Mouse (Mus musculus) stomach, embryonic 15.5 days (tissue): Measurements from ENCODE around the gene Dok4. TPM values are rescaled to one million over a fixed set of nuclear protein-coding genes. Genes with fewer than 3 reads are reported as not detected.
A peak's percentile ranks its signal among the peaks of the same experiment; 100 is the strongest.

Source experiments
- ATAC-seq: fragments of 200-750 bp; cut with Nextera tagmentation; 2 replicates; pipeline ENCODE4 v1.8.0; 2017; ENCODE audit warnings: low read depth, moderate number of reproducible peaks, moderate TSS enrichment; ENCODE audit not compliant: insufficient read depth, low FRiP score
- H3K27ac ChIP-seq: fragments of 300-500 bp; sonication (generic); 2 replicates; pipeline ENCODE4 v1.5.1; 2015; ENCODE audit warnings: mild to moderate bottlenecking, inconsistent platforms
- H3K27me3 ChIP-seq: fragments of 300-500 bp; sonication (generic); replicated peaks from 2 replicates; pipeline ENCODE4 v1.6.1; 2015; ENCODE audit warnings: inconsistent platforms
- H3K36me3 ChIP-seq: fragments of 300-500 bp; sonication (generic); 2 replicates; pipeline ENCODE4 v1.6.1; 2015; ENCODE audit warnings: inconsistent platforms
- H3K4me1 ChIP-seq: fragments of 300-500 bp; sonication (generic); 2 replicates; pipeline ENCODE4 v1.6.1; 2015; ENCODE audit warnings: inconsistent platforms
- H3K4me2 ChIP-seq: fragments of 300-500 bp; sonication (generic); 2 replicates; pipeline ENCODE4 v1.6.1; 2015; ENCODE audit warnings: mild to moderate bottlenecking, inconsistent platforms
- H3K4me3 ChIP-seq: fragments of 300-500 bp; sonication (generic); replicated peaks from 2 replicates; pipeline ENCODE4 v1.5.1; 2015; ENCODE audit warnings: inconsistent platforms
- H3K9ac ChIP-seq: fragments of 300-500 bp; sonication (generic); 2 replicates; pipeline ENCODE4 v1.6.1; 2015; ENCODE audit warnings: inconsistent platforms
- H3K9me3 ChIP-seq: fragments of 300-500 bp; sonication (generic); 2 replicates; pipeline ENCODE4 v1.6.1; 2016; ENCODE audit warnings: inconsistent platforms
- WGBS: fragments of 180-500 bp; shearing (Covaris S2); methylation state at CpG from one replicate; pipeline ENCODE4 v1.1.7; 2015; 5-methylcytosine and 5-hydroxymethylcytosine counted together
- polyA plus RNA-seq: library from polyadenylated mRNA; unstranded; fragments of >200 nt; fragmentation: Nextera tagmentation; extraction: Ambion mirVana; gene quantifications from 2 replicates; pipeline ENCODE4 v1.2.1, GENCODE M21; 2015

Dok4 gene
- polyA plus RNA-seq, 1 experiment from 2014 or later, result 26.9 TPM

DNA sequence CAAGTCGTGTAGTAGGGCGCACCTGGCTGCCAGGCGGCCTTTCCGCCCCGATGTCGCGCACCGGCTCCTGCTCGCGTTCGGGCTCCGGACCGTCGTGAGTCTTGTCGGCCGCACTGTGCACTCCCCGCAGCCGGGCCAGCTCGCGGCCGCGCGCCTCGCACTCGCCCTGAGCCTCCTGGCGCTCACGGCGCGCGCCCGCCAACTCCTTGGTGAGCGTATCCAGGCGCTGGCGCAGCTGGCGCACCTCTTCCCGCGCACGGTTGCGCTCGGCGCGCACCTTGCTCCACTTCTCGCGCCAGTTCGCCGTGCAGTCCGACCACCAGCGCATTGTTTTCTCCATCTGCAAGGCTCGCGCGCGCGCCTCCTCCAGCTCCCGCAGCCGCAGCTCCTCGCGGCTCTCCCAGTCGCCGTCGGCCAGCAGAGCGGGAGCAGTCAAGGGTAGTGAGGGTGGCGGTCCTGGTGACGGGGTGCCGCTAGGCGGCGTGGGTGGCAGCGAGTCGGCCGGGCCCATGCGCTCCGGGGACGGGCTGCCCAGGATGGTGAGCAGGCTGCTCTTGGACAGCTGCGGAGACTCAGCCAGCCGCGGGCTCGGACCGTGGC, 37.0 kb upstream of the Dok4 start:
- Histone ChIP-seq H3K27ac (no peak overlapping the region), H3K4me2 (peak overlapping the region; percentile 59), H3K36me3 (0 out of 2 replicates have a peak, but pooled peaks cover 8% of the 10 kb centered on the region), H3K4me1 (peaks cover 36% of the 10 kb centered on the region), H3K27me3 (no peaks in the 10 kb centered on the region), H3K9me3 (no peaks in the 10 kb centered on the region), H3K4me3 (peak overlapping the region; percentile 27), H3K9ac (no peak overlapping the region)
- no peak for ATAC-seq
- 21% methylated on average over 77 of the region's 77 CpGs for whole genome bisulfite sequencing

DNA sequence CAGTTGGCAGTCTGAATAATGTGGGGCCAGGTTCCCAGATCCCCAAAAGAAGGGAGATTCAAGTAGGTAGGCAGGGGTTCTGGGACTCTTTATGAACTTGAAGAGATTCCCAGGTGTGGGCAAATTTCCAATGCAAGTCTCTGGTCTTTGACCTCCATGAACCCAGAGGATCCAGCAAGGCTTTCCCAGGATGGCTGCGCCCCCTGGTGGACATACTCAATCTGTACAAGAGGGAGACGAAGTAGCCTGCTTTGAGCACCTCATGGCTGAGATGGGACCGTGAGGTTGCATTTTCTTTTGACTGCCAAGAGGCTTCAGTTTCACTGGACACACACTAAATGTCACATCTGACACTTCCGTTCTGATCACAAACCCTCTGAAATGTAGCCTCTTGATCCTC, 32.7 kb upstream of the Dok4 start:
- no peak for ATAC-seq
- WGBS, result 6% methylated on average over 4 of the region's 4 CpGs
- Histone ChIP-seq H3K4me2 (no peak overlapping the region), H3K27me3 (no peaks in the 10 kb centered on the region), H3K27ac (no peak overlapping the region), H3K4me3 (no peak overlapping the region), H3K9ac (no peak overlapping the region), H3K36me3 (peaks cover 19% of the 10 kb centered on the region; the same call in 1 of the 2 replicates), H3K4me1 (peaks cover 13% of the 10 kb centered on the region), H3K9me3 (no peaks in the 10 kb centered on the region)

DNA sequence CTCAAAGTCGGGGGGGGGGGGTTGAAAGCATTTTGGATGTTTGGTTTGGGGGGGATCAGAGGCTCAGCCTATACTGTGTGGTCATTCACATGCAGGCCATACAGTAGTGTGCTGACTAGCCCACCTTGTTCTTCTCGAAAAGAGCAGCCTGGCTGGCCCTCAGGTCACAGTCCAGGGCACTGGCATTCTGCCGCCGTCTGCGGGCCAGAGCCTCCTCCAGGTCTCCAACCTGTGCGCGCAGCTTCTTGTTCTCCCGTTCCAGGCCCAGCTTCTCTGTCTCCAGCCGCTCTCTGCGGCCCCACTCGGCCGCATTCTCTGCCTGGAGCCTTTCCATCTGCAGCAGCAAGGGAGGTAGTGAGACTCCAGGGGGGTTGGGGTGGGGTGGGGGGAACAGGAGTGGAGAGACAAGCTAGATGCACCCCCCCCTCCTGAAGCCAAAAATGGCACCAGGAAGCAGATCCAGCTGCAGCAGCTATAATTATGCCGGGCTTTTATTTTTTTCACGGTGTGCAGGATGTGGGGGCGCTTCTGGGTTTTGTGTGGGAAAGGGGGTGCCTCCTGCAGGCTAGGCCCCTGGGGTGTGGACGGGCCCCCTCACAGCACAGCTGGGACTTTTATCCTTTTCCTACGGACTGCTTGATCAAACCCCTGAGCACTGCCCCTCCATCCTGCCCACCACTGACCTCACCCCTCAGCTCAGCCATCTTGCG, 31.6 kb upstream of the Dok4 start:
- ATAC-seq, result no peak
- no peak overlapping the region for H3K4me3 ChIP-seq
- no peak overlapping the region for H3K4me2 ChIP-seq
- H3K4me1 ChIP-seq, result peaks cover 6% of the 10 kb centered on the region
- no peak overlapping the region for H3K27ac ChIP-seq
- H3K9me3 ChIP-seq, result no peaks in the 10 kb centered on the region
- peaks cover 24% of the 10 kb centered on the region; the same call in 1 of the 2 replicates for H3K36me3 ChIP-seq
- no peaks in the 10 kb centered on the region for H3K27me3 ChIP-seq
- no peak overlapping the region for H3K9ac ChIP-seq
- 84% methylated on average over 18 of the region's 18 CpGs for WGBS

DNA sequence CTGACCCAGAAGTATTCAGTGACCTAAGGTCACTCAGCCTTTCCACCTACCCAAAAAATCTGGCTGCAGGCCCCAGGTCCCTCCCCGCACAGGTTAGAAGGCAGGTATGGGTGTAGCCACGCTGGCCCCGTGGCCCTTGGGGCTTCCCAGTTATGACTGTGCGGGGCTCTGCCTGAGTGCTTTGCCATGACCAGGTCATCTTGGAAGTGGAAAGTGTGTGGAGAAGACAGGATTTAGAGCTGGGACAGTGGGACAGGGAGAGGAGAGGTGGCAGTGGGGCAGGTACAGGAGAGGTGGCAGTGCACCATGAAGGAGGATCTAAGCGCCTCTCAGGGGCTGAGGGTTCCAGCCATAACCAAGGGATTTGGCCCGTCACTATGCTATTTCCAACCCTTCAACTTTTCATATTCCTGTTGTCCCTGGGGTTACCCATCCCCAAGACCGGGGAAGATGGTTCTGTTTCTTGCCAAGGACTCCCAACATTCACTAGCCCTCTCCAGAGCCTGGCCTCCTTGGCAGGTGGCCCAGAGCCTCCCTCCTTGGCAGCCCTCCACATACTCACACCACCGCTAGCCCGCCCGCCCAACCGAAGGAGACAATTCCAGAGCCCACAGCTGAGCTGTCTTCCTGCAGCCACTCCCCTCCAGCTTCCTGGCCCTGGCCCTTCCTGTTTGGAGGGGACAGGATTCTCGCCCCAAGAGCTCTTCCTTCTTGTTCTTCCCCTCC, 28.5 kb upstream of the Dok4 start:
- Histone ChIP-seq H3K4me3 (no peak overlapping the region), H3K36me3 (peaks cover 16% of the 10 kb centered on the region; the same call in 1 of the 2 replicates), H3K4me1 (peaks cover 24% of the 10 kb centered on the region), H3K27me3 (no peaks in the 10 kb centered on the region), H3K4me2 (no peak overlapping the region), H3K9me3 (no peaks in the 10 kb centered on the region), H3K9ac (no peak overlapping the region), H3K27ac (peak overlapping the region; percentile 1; the same call in 1 of the 2 replicates)
- 68% methylated on average over 12 of the region's 12 CpGs for WGBS
- no peak; the same call in 1 of the 2 replicates for ATAC-seq

DNA sequence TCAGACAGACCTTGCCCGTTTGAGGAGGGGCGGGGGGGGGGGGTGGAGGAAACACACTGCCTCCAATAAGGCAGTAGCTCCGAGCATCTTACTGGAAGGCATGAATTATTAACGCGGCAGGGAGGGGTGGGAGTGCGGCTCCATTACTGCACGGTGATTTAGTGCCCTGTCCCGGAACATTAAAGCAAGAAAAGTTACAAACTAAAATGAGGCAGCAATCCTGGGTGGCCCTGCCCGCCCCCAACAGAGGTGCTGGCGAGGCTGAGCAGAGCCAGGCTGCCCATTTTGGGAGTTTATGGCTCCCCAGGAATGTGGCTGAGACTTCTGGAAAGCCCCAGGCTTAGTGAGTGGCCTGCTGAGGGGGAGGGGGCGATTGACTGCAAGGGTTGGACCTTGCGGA, 27.6 kb upstream of the Dok4 start:
- no peak overlapping the region for H3K4me3 ChIP-seq
- WGBS, result 53% methylated on average over 12 of the region's 12 CpGs
- H3K4me2 ChIP-seq, result no peak overlapping the region
- H3K27ac ChIP-seq, result no peak overlapping the region
- no peak for ATAC-seq
- no peaks in the 10 kb centered on the region for H3K27me3 ChIP-seq
- H3K36me3 ChIP-seq, result peaks cover 16% of the 10 kb centered on the region; the same call in 1 of the 2 replicates
- H3K9ac ChIP-seq, result no peak overlapping the region
- peaks cover 33% of the 10 kb centered on the region for H3K4me1 ChIP-seq
- H3K9me3 ChIP-seq, result no peaks in the 10 kb centered on the region

DNA sequence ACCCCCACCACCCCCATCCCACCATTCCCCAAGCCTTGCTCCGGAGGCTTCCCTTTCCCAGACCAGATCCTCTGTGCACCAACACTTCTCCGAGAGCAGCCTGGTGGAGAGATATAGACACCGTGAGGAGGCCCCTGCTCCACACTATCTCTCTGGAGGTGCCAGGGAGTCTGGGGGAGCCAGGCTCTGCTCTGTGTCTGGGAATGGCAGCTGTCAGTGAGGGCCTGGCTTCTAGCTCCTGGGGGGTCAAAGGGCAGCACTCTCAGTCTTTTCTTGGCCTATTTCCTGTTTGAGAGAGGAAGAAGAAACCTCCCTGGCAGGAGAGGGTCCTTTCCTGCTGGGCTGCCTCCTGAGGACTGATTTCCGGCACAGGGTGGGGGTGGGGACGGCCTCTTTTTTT, 24.9 kb upstream of the Dok4 start:
- H3K4me2 ChIP-seq, result peak overlapping the region; percentile 4; the same call in 1 of the 2 replicates
- no peaks in the 10 kb centered on the region for H3K9me3 ChIP-seq
- no peaks in the 10 kb centered on the region for H3K27me3 ChIP-seq
- H3K27ac ChIP-seq, result peak overlapping the region; percentile 51
- WGBS, result 20% methylated on average over 5 of the region's 5 CpGs
- peaks cover 9% of the 10 kb centered on the region; the same call in 1 of the 2 replicates for H3K36me3 ChIP-seq
- peaks cover 34% of the 10 kb centered on the region for H3K4me1 ChIP-seq
- no peak overlapping the region for H3K9ac ChIP-seq
- H3K4me3 ChIP-seq, result no peak overlapping the region
- ATAC-seq, result no peak

DNA sequence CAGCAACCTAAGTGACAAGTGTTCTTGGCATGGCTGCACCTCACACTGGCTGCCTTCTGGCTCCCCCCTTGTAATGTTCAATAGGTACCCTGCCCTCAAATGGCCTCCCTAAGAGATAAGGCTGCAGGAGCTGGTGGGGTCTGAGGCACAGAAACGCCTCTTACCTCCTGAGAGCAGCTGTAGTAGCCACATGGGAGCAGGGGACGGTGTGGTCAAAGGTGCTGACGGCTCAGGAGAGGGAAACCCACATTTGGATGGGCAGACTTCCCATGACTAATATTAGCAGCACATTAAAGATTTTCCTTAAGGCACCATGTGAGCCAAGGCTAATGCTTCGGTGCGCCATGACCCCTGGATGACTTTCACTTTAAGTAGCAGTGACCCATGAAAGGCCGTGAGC, 24.5 kb upstream of the Dok4 start:
- Histone ChIP-seq H3K27ac (peak overlapping the region; percentile 51; the same call in 1 of the 2 replicates), H3K4me1 (peaks cover 34% of the 10 kb centered on the region), H3K9me3 (no peaks in the 10 kb centered on the region), H3K4me3 (no peak overlapping the region), H3K9ac (no peak overlapping the region), H3K27me3 (no peaks in the 10 kb centered on the region), H3K4me2 (peak overlapping the region; percentile 4; the same call in 1 of the 2 replicates), H3K36me3 (peaks cover 5% of the 10 kb centered on the region; the same call in 1 of the 2 replicates)
- WGBS, result 19% methylated on average over 6 of the region's 6 CpGs
- ATAC-seq, result no peak

DNA sequence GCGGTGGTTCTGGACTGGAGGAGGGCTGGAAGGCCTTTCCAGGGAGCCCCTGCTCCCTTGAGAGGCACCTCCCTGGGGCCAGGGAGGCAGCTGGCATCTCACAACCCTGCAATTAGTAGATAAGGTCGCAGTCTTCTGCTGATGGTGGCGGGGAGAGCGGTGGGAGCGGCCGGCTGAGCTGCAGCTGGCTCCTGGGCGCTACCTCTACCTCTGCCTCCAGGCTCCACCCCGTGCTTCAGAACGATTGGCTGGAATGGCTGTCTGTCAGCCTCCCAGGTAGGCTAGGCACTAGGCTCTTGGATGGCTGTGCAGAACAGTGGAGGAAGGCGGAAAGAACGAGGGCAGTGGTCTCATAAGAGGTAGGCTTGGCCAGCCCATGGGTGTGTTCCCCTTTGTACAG, 23.1 kb upstream of the Dok4 start:
- 0 out of 2 replicates have a peak, but pooled peaks cover 5% of the 10 kb centered on the region for H3K36me3 ChIP-seq
- peak overlapping the region; percentile 46 for H3K4me2 ChIP-seq
- peak; percentile 94 for ATAC-seq
- H3K9me3 ChIP-seq, result no peaks in the 10 kb centered on the region
- H3K27ac ChIP-seq, result peak overlapping the region; percentile 44
- peaks cover 31% of the 10 kb centered on the region for H3K4me1 ChIP-seq
- no peak overlapping the region for H3K9ac ChIP-seq
- 0 out of 2 replicates have a peak overlapping the region, but pooled peaks have one; percentile 19 for H3K4me3 ChIP-seq
- WGBS, result 10% methylated on average over 11 of the region's 11 CpGs
- H3K27me3 ChIP-seq, result no peaks in the 10 kb centered on the region

DNA sequence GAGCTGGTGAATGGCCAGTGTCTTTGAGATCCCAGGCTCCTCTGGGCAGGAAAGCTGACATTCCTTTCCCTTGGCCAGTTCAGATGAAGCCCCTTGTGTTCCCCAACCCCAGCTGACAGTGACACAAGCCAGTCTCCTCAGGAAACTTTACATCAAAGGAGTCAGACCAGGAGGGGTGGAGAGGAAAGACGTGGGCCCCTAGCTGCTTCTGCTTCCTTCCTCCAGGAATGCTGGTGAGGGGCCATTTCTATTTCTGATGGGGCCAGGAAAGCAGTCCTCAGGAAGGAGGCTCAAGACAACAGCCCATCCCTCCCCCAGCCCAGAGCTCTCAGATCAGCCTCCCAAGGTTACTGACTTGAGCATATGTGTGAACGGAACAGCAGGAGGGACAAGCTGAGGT, 16.8 kb upstream of the Dok4 start:
- Histone ChIP-seq H3K27me3 (no peaks in the 10 kb centered on the region), H3K4me2 (no peak overlapping the region), H3K36me3 (no peaks in the 10 kb centered on the region), H3K4me1 (0 out of 2 replicates have a peak, but pooled peaks cover 2% of the 10 kb centered on the region), H3K9me3 (no peaks in the 10 kb centered on the region), H3K27ac (no peak overlapping the region; the same call in 1 of the 2 replicates), H3K9ac (no peak overlapping the region), H3K4me3 (no peak overlapping the region)
- peak; percentile 30; the same call in 1 of the 2 replicates for ATAC-seq
- 40% methylated on average over 2 of the region's 2 CpGs for WGBS

DNA sequence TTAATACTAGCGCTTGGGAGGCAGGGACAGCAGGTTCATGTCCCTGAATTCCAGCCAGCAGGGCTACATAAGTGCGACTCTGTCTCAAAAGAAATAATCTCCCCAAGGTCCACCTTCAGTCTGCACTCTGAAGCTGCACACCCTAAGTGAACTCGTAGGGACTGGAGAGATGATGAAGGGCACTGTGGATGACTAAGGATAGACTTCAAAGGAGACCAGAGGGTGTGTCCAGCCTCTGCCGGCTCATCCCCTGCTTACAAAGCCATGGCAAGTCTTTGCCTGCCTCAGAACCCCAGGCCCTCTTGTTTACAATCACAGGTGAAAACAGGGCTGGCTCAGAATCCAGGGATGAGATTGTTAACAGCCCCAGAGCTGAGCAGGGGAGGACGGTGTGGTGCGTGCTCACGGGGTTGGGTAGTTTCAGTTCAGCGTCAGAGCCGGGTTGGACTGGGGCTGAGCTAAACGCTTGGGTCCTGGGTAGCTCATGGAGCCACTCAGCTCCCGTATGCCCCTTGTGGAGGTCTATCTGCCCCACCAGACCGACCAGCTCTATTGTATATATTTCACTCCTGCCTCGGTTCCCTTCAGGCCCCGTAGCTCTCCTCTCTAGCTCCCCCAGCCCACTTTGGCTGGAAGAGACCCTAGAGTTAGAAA, 12.4 kb upstream of the Dok4 start:
- no peak overlapping the region for H3K27ac ChIP-seq
- H3K27me3 ChIP-seq, result no peaks in the 10 kb centered on the region
- no peaks in the 10 kb centered on the region for H3K4me1 ChIP-seq
- H3K36me3 ChIP-seq, result no peaks in the 10 kb centered on the region
- H3K4me2 ChIP-seq, result no peak overlapping the region
- ATAC-seq, result peak; percentile 27; the same call in 1 of the 2 replicates
- no peak overlapping the region for H3K9ac ChIP-seq
- no peak overlapping the region for H3K4me3 ChIP-seq
- 26% methylated on average over 14 of the region's 14 CpGs for WGBS
- no peaks in the 10 kb centered on the region for H3K9me3 ChIP-seq

DNA sequence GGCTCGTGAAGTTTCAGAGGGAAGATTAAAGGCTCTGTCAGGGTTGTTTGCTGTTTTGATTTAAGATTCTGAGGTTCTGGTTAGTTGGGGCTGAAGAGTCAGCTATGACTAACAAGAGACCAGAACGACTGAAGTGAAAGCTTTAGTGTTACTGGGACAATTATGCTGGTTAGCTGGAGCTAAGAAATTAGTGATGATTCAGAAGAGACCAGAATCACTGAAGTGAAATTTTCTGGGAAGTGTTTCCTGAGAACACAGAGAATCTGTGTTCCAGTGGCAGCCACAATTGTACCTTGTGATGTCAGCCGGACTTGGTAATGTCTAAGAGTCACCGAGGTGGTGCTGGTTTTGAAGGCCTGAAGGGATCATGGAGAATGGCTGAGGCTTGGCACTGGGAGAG, 4.6 kb upstream of the Dok4 start:
- no peaks in the 10 kb centered on the region for H3K27me3 ChIP-seq
- peaks cover 8% of the 10 kb centered on the region for H3K4me1 ChIP-seq
- no peaks in the 10 kb centered on the region for H3K36me3 ChIP-seq
- H3K9ac ChIP-seq, result no peak overlapping the region
- H3K9me3 ChIP-seq, result no peaks in the 10 kb centered on the region
- WGBS, result 67% methylated on average over 4 of the region's 4 CpGs
- no peak overlapping the region for H3K27ac ChIP-seq
- no peak overlapping the region for H3K4me2 ChIP-seq
- H3K4me3 ChIP-seq, result no peak overlapping the region
- ATAC-seq, result no peak
